Mouse (Mus musculus): ENCODE measurements at regions not wholly inside any gene's neighbourhood (a gene's known extent, or its start where the extent isn't known, plus 50 kb on each side); places are given as distances from the start of the nearest gene placed in this dataset.

GRCm38 (mm10) chr13:46104971-46105370, 140.2 kb upstream of the Atxn1 start:
- DNase-seq (ENCODE audit: low read depth) = peak; percentile 19
- TF ChIP-seq POLR2A (IDR thresholded peaks at IDR 0.05; ENCODE audit: borderline replicate concordance, extremely low read depth, insufficient read depth, insufficient read length, poor library complexity, severe bottlenecking) = no peak
- TF ChIP-seq CTCF (IDR thresholded peaks at IDR 0.05; ENCODE audit: borderline replicate concordance, extremely low read depth, insufficient read depth, insufficient read length) = no peak

GRCm38 (mm10) chr13:46098621-46099020, 133.8 kb upstream of the Atxn1 start:
- TF ChIP-seq POLR2A (IDR thresholded peaks at IDR 0.05; ENCODE audit: borderline replicate concordance, extremely low read depth, insufficient read depth, insufficient read length, poor library complexity, severe bottlenecking) = no peak
- no peak for TF ChIP-seq CTCF (IDR thresholded peaks at IDR 0.05; ENCODE audit: borderline replicate concordance, extremely low read depth, insufficient read depth, insufficient read length)
- DNase-seq (ENCODE audit: low read depth) = no peak

DNA sequence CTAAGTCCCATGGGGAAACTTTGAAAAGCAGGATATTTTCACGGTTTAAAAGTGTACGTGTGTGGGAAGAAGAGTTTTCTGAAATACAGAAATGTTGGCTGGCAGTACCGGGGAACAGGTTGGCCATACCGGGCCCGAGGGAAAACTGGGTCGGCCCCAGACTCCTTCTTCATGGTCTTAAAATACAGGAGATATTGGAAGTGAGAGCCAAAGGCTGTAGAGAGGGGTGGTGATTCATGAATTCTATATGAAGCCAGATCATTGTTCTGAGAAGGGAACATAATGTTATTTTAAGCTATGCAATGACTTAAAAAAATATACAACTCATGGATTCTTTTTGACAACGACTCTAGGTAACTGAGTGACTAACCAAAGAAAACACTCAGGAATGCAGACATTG, 133.3 kb upstream of the Atxn1 start:
- TF ChIP-seq CTCF (IDR thresholded peaks at IDR 0.05; ENCODE audit: borderline replicate concordance, extremely low read depth, insufficient read depth, insufficient read length) (no peak), POLR2A (IDR thresholded peaks at IDR 0.05; ENCODE audit: borderline replicate concordance, extremely low read depth, insufficient read depth, insufficient read length, poor library complexity, severe bottlenecking) (no peak)
- DNase-seq (ENCODE audit: low read depth) = no peak

DNA sequence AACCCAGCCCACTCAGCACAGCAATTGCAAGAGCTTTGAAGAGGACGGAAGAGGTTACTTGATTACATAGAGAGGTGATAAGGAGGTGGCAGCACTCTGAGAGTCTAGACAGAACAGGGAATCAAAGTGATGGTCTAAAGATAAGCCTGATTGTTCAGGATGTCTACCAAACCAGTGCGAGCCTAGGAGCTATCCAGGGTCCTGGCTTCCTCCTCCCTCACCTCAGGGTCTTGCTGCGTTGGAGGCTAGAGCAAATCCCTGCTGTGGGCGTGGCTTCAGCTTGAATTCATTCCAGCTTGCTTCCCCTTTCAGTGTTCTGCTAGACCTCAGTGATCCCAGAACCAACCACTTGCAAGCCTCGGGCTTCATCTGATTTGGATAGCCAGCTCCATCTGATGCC, 132.2 kb upstream of the Atxn1 start:
- DNase-seq (ENCODE audit: low read depth) = peak; percentile 67
- TF ChIP-seq POLR2A (IDR thresholded peaks at IDR 0.05; ENCODE audit: borderline replicate concordance, extremely low read depth, insufficient read depth, insufficient read length, poor library complexity, severe bottlenecking) = no peak
- TF ChIP-seq CTCF (IDR thresholded peaks at IDR 0.05; ENCODE audit: borderline replicate concordance, extremely low read depth, insufficient read depth, insufficient read length) = no peak

GRCm38 (mm10) chr13:46096416-46096815, 131.6 kb upstream of the Atxn1 start:
- TF ChIP-seq POLR2A (IDR thresholded peaks at IDR 0.05; ENCODE audit: borderline replicate concordance, extremely low read depth, insufficient read depth, insufficient read length, poor library complexity, severe bottlenecking) (no peak), CTCF (IDR thresholded peaks at IDR 0.05; ENCODE audit: borderline replicate concordance, extremely low read depth, insufficient read depth, insufficient read length) (no peak)
- DNase-seq (ENCODE audit: low read depth) = peak; percentile 24

DNA sequence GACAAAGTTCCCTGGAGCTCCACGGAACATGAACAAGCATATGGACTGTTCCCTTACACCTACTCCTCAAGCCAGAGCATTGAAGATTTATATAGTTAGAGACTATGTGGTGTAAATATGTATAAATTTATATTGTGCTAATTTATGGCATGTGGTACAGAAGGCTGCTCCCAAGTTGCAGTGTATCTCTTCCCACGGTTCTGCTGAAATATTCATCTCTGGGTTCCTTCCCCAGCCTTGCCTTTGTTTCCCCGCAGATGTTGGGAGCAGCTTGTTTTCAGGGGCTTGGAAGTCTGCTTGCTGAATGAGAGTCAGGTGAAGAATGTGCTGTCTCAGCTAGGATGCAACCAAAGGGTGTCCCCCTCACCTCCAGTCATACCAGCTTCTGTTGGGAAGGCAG, 128.0 kb upstream of the Atxn1 start:
- DNase-seq (ENCODE audit: low read depth) = no peak

DNA sequence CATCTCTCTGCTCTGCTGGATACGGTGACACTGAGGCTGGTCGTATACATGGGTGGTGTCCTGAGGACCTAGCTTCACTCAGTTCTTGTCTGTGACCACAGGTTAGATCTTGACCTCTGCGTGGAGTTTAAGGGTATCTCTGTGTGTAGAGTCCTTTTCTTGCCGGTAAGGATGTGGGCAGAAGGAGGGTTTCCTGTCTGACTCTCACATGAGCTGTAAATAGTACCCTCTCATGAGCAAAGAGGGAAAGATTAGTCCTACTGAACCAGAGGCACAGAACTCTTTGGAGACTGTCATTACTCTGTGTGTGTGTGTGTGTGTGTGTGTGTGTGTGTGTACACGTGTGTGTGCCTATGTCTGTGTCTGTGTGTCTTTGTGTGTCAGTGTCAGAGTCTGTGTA, 126.3 kb upstream of the Atxn1 start:
- TF ChIP-seq POLR2A (IDR thresholded peaks at IDR 0.05; ENCODE audit: borderline replicate concordance, extremely low read depth, insufficient read depth, insufficient read length, poor library complexity, severe bottlenecking) (no peak), CTCF (IDR thresholded peaks at IDR 0.05; ENCODE audit: borderline replicate concordance, extremely low read depth, insufficient read depth, insufficient read length) (no peak)
- no peak for DNase-seq (ENCODE audit: low read depth)

More for the DNA sequence above, 128.0 kb upstream of the Atxn1 start:
- TF ChIP-seq POLR2A (IDR thresholded peaks at IDR 0.05; ENCODE audit: borderline replicate concordance, extremely low read depth, insufficient read depth, insufficient read length, poor library complexity, severe bottlenecking) = no peak
- TF ChIP-seq CTCF (IDR thresholded peaks at IDR 0.05; ENCODE audit: borderline replicate concordance, extremely low read depth, insufficient read depth, insufficient read length) = no peak

GRCm38 (mm10) chr13:46088237-46088636, 123.4 kb upstream of the Atxn1 start:
- TF ChIP-seq POLR2A (IDR thresholded peaks at IDR 0.05; ENCODE audit: borderline replicate concordance, extremely low read depth, insufficient read depth, insufficient read length, poor library complexity, severe bottlenecking) (no peak), CTCF (IDR thresholded peaks at IDR 0.05; ENCODE audit: borderline replicate concordance, extremely low read depth, insufficient read depth, insufficient read length) (no peak)
- DNase-seq (ENCODE audit: low read depth) = no peak

GRCm38 (mm10) chr13:46087663-46088062, 122.9 kb upstream of the Atxn1 start:
- no peak for DNase-seq (ENCODE audit: low read depth)
- TF ChIP-seq CTCF (IDR thresholded peaks at IDR 0.05; ENCODE audit: borderline replicate concordance, extremely low read depth, insufficient read depth, insufficient read length) = no peak

GRCm38 (mm10) chr13:46076879-46077278, 112.1 kb upstream of the Atxn1 start:
- TF ChIP-seq POLR2A (IDR thresholded peaks at IDR 0.05; ENCODE audit: borderline replicate concordance, extremely low read depth, insufficient read depth, insufficient read length, poor library complexity, severe bottlenecking) = no peak
- 0 out of 2 replicates have a peak, but pooled peaks have one; percentile 29 for TF ChIP-seq CTCF (IDR thresholded peaks at IDR 0.05; ENCODE audit: borderline replicate concordance, extremely low read depth, insufficient read depth, insufficient read length)
- no peak for DNase-seq (ENCODE audit: low read depth)

DNA sequence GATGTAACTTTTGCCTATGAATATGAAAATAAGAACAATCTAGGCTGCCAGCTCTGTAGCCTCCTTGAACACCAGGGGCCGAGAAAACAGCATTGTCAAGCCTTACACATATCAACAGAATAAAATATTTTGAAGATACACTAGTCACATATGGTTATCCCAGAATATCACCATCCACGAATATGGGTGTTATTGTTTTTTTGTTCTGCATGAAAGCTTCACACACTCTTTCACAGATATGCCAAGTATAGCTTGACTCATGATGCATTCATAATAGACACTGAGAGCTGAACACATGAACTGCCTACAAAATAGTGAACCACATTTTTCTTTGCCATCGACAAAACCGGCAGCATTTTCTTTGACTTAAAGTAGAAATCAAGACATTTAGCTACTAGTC, 106.9 kb upstream of the Atxn1 start:
- TF ChIP-seq POLR2A (IDR thresholded peaks at IDR 0.05; ENCODE audit: borderline replicate concordance, extremely low read depth, insufficient read depth, insufficient read length, poor library complexity, severe bottlenecking) = no peak
- TF ChIP-seq CTCF (IDR thresholded peaks at IDR 0.05; ENCODE audit: borderline replicate concordance, extremely low read depth, insufficient read depth, insufficient read length) = no peak
- DNase-seq (ENCODE audit: low read depth) = no peak

- DNase-seq (ENCODE audit: low read depth) = no peak
- TF ChIP-seq POLR2A (IDR thresholded peaks at IDR 0.05; ENCODE audit: borderline replicate concordance, extremely low read depth, insufficient read depth, insufficient read length, poor library complexity, severe bottlenecking) = no peak
Observed at GRCm38 (mm10) chr13:46069571-46069970, 104.8 kb upstream of the Atxn1 start.

DNA sequence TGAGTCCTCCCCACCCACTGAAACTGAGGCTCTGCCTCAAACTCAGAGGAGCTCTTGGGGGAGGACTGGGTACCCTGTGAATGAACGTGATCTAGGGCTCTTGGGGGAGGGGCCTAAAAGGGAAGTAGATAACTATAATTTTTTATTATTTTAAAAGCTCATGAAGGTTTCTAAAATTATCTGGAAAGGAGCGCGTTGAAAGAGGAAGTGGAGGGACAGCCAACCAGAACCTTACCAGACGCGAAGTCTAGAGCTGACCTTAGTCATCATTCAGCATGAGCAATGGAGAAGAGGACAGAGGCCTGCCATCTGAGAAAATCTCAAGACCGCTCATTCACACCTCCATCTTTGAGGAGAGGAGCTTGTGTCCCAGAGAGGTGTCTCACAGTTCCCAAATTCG, 98.0 kb upstream of the Atxn1 start:
- TF ChIP-seq POLR2A (IDR thresholded peaks at IDR 0.05; ENCODE audit: borderline replicate concordance, extremely low read depth, insufficient read depth, insufficient read length, poor library complexity, severe bottlenecking) (no peak), CTCF (IDR thresholded peaks at IDR 0.05; ENCODE audit: borderline replicate concordance, extremely low read depth, insufficient read depth, insufficient read length) (no peak)
- no peak for DNase-seq (ENCODE audit: low read depth)
